Mouse (Mus musculus) frontal cortex, postnatal 14 days (tissue): Measurements from ENCODE around the gene Defb13.
A peak's percentile ranks its signal among the peaks of the same experiment; 100 is the strongest.
"Not testable (repeated sequence)": the region's sequence is repeated elsewhere in the genome, so short reads cannot be mapped to it uniquely, and the experiment has no call there.

Experiments
- DNase-seq, 2 experiments: peaks; one replicate each; pipeline ENCODE4 v3.0.0; 2022; ENCODE audit warnings: low spot score in 2 of 2

Defb13 gene

GRCm38 (mm10) chr8:21946462-21946861, at the start of gene Defb13:
Defb13 (plus strand) TSS chr8:21946762.
- no peak for DNase-seq

GRCm38 (mm10) chr8:21906290-21906689, 40.3 kb upstream of the Defb13 start, which contains the start of gene Defb11:
Defb11 (minus strand) TSS chr8:21906412.
- DNase-seq = not testable (repeated sequence)

GRCm38 (mm10) chr8:21911931-21912330, 34.6 kb upstream of the Defb13 start:
- no peak for DNase-seq

DNA sequence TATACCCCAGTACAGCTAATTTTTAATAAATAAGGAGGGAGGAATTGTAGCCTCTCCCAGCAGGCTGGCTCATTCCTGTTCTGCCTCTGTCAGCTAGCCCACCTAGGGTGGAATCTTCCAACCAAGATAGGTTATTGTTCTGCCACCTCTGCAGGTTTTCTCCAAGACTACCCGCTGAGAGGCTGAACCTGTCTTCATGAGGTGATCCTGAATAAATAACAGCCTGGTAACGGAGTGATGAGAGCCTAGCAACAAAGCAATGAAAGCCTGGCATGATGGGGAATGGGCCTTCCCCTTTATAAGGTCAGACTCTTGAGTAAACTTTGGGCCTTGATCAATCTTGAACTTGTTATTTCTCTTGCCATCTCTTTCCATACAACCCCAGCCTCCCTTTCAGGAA, 34.0 kb upstream of the Defb13 start:
- no peak for DNase-seq

GRCm38 (mm10) chr8:21915625-21916024, 30.9 kb upstream of the Defb13 start:
- no peak for DNase-seq

DNA sequence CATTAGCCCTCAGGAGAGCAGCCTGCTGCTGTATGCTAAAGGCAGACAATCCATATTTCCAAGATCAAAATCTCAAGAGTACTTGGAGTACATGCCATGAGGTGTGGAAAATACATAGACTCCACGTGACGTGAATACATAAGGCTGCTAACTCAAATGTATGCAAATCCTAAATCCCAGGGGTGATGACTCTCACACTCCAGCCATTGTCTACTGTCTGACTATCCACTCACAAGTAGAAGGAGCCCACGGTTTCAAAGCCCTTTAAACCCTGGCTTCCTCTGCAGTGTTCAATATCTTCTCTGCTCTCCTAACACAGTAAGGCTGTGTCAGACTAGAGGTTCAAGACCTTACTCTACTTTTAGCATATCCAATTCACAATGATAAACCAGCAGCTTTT, 15.8 kb upstream of the Defb13 start:
- not testable (repeated sequence) for DNase-seq

DNA sequence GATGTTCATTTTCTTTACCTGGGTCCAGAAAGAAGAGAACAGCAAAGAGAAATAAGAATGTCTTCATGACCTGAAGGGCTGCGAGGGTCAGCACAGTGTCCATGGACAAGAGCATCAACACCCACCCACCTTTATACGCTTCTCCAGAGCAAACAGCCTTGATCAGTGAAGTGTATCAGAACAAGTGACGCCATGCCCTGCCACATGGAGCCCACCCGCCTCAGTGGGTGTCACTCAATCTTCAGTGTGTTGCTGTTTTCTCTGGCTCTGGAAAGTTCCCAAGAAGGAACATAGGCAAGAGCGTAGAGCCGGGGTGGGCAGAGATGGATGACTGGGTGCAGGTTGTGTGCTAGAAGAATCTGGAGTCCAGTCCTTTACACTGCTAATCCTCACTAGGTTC, 14.0 kb upstream of the Defb13 start, which contains the start of gene Defb15:
Gene Defb15 (minus strand): TSS at position 101 of the 400 bp plus-strand sequence.
- no peak for DNase-seq

- DNase-seq = not testable (repeated sequence)
These were observed 8.5 kb upstream of the Defb13 start, which contains the start of gene Defb35 for GRCm38 (mm10) chr8:21938052-21938451. Defb35 (plus strand) TSS chr8:21938352.

- DNase-seq = no peak
These were observed 902 bp downstream of the Defb13 start for GRCm38 (mm10) chr8:21947311-21948017.

- DNase-seq = peak; percentile 7 to 57
These were observed 8.8 kb downstream of the Defb13 start for GRCm38 (mm10) chr8:21955321-21955720.

DNA sequence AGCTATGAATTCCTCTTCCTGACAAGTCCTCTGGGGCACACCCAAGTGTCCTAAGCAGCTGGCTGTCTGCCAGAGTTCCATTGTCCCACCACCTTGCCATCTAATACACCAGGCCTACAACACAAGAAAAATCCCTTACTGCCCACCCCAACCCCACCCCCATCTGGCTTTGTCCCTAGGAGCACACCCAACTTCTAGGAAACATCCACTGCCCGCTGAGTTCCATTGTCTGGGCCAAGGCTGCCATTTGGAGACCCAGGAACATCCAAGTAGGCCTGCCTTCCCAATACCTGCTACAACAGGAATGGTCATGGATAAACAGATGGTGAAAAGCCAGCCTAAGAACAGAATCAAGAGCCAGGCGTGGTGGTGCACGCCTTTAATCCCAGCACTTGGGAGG, 9.8 kb downstream of the Defb13 start:
- no peak for DNase-seq

- DNase-seq = no peak
These were observed 11.9 kb downstream of the Defb13 start, which contains the start of gene Fam90a1a for GRCm38 (mm10) chr8:21958414-21958813. Fam90a1a (plus strand) TSS chr8:21958714.

DNA sequence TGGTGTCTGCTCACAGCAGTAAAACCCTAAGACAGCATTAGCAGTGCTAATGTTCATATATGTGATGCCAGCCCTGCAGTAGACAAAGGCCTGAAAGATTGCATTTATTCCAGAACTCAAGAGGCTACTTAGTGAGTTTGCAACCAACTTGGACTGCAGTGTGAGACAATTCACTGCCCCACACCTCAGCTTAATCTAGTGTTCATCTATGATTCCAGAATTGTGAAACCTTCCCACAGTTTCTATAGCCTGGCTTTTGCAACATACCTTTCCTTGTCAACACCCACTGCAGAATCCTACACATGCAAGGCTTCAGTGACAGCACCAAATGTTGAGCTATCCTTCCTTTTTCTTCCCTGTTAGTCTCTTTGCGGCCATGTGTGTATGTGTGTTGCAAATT, 20.1 kb downstream of the Defb13 start:
- DNase-seq = no peak

DNA sequence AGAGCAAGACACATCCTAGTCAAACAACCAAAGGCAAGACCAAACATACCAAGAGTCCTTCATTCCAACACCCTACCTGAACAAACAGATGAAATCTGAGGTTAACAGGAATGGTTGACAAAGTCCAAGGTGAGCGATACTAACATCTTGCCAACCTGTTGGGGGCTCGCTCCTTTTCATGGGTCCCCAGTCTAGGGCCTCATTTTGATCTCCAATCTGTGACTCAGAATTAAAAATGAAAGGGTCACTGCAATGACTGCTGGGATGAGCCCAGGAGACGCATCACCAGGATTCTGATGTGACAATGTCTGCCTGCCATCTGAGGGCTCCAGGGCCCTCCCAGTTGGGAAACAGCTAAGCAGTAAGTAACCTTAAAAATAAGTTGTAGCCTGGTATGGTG, 22.9 kb downstream of the Defb13 start, which contains the start of gene Ccdc70:
Gene Ccdc70 (plus strand): TSS at position 301 of the 400 bp plus-strand sequence.
- DNase-seq = no peak

GRCm38 (mm10) chr8:21978193-21978592, 31.6 kb downstream of the Defb13 start:
- no peak for DNase-seq

DNA sequence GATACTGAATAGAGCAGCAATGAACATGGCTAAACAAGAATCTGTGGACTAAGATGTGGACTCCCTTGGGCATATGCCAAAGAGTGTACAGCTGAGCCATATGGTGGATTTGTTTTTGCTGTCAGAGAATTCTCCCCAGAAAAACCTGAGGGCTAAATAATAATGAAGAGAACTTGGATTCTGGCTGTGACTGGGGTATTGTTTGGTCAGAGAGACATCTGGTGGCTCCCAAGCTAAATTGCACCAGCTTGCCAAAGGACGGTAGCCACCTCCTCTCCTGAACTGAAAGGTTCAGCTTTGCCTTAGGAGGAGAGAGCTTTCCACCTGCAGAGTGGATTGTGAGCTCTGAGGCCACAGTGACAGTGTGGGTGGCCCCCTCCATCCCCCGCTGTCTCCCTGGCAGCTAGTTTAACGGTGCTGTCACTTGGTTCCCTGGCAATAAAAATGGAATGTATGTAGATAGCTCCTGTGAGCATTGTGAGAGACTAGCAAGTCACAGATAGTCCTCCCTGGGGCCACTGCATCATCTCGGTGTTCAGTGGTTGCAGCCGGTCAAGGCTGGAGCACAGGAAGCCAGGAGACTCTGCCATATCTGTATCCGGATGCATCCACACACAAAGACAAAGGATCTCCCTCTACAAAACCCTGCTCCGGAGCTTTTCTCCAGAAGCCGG, 35.2 kb downstream of the Defb13 start:
- peak in 1 of 2 experiments; percentile 28 for DNase-seq

DNA sequence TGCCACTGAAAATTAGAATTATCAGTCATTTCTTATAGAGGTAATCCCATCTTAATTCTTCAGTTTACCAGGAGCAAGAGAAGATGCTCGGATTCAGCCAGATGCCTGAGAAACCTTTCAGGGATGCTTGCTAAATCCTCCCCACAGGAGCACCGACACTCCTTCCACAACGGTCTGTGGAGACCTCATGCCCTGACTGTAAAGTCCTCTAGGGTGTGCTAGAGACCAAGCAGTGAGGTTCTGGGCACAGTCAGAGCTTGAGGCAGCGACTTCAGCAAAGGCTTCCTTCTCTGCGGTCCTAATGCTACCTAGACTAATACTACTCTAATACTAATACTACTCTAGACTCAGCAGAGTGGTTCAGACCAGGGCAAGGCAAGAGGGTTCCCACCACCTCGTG, 45.6 kb downstream of the Defb13 start:
- DNase-seq = peak; percentile 19 to 59

DNA sequence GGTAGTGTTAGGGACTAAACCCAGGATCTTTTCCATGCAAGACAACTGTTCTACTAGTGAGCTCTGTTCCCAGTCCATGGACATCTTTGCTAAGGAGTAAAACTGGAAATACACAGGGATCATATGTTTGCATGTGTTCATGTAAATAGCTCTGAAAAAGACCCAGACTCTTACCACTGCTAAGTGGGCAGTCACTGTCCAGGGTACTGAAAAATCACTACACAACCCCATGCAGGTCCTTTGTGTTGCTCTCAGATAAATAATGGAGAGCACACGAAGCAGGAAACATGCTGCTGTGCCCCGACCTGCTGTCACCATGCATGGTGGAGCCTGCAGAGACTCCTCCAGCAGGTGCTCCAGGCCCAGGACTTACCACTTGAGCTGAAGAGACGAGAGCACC, 48.6 kb downstream of the Defb13 start:
- no peak for DNase-seq
